Mouse (Mus musculus): ENCODE data around the gene Slc44a2.

- no peak for TF ChIP-seq CTCF (IDR thresholded peaks at IDR 0.05)
- no peak for TF ChIP-seq EP300 (IDR thresholded peaks at IDR 0.05)
These were observed 44.8 kb upstream of the Slc44a2 start for GRCm38 (mm10) chr9:21275727-21276126.

Data from lung, postnatal 0 days (tissue).